Mouse (Mus musculus): Measurements from ENCODE around the gene Alg11. TPM values are rescaled to one million over a fixed set of nuclear protein-coding genes. Genes with fewer than 3 reads are reported as not detected.

Gene Alg11
- polyA plus RNA-seq, 1 experiment from 2014 or later = 32.3 TPM

DNA sequence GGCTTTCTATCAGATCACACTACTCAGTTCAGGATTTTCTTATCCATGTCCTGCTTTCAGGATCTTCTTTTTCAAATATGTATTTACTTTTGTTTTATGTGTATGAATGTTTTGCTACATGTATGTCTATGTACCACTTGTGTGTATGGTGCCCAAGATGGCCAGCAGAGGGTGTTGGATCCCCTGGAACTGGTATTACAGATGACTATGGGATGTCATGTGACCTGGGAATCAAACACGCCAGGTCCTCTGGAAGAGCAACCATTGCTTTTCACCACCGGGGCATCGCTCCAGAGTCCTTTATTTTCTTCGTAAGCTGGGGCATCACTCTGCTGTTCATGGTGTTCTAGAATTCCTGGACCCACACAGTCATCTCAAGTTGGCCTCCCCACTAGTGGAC, 28.7 kb downstream of the Alg11 start:
- Histone ChIP-seq H3K4me3 (no peak overlapping the region), H3K9me3 (replicated peaks) (no peaks in the 10 kb centered on the region), H3K36me3 (no peaks in the 10 kb centered on the region), H3K4me2 (replicated peaks) (no peak overlapping the region), H3K27ac (no peak overlapping the region), H3K9ac (no peak overlapping the region), H3K27me3 (no peaks in the 10 kb centered on the region), H3K4me1 (no peaks in the 10 kb centered on the region)
- no peak for ATAC-seq (ENCODE audit: low FRiP score)
- 97% methylated on average over 4 of the region's 4 CpGs for WGBS

- no peak overlapping the region for H3K4me2 ChIP-seq (replicated peaks)
- H3K9ac ChIP-seq = no peak overlapping the region
- H3K27ac ChIP-seq = no peak overlapping the region
- no peaks in the 10 kb centered on the region for H3K36me3 ChIP-seq
- H3K27me3 ChIP-seq = no peaks in the 10 kb centered on the region
- H3K4me1 ChIP-seq = no peaks in the 10 kb centered on the region
- H3K4me3 ChIP-seq = no peak overlapping the region
- no peak for ATAC-seq (ENCODE audit: low FRiP score)
- WGBS = 56% methylated on average over 8 of the region's 8 CpGs
- no peaks in the 10 kb centered on the region for H3K9me3 ChIP-seq (replicated peaks)
Observed at GRCm38 (mm10) chr8:22091568-22091967, 31.0 kb downstream of the Alg11 start.

GRCm38 (mm10) chr8:22107020-22107419, 46.5 kb downstream of the Alg11 start:
- H3K9ac ChIP-seq = no peak overlapping the region
- no peak for ATAC-seq (ENCODE audit: low FRiP score)
- no peak overlapping the region for H3K4me3 ChIP-seq
- no peaks in the 10 kb centered on the region for H3K27me3 ChIP-seq
- H3K4me2 ChIP-seq (replicated peaks) = no peak overlapping the region
- no peak overlapping the region for H3K27ac ChIP-seq
- no peaks in the 10 kb centered on the region for H3K36me3 ChIP-seq
- H3K9me3 ChIP-seq (replicated peaks) = no peaks in the 10 kb centered on the region
- no peaks in the 10 kb centered on the region for H3K4me1 ChIP-seq
- WGBS = 79% methylated on average over 4 of the region's 4 CpGs

Other genes starting within 250 kb of the Alg11 start
- not detected in 2 replicates for gene Defb50, start 237.2 kb upstream of the Alg11 start, polyA plus RNA-seq (2016; fragmentation: Nextera tagmentation; extraction: Ambion mirVana)
- gene Defb2, start 220.8 kb upstream of the Alg11 start, polyA plus RNA-seq (2016; fragmentation: Nextera tagmentation; extraction: Ambion mirVana) = not detected in 2 replicates
- 1.1 TPM in 1 of 2 replicates, not detected in the other for gene Defb10, start 201.8 kb upstream of the Alg11 start, polyA plus RNA-seq (2016; fragmentation: Nextera tagmentation; extraction: Ambion mirVana)
- 1.3 and 1.5 TPM in 2 replicates for gene Defb9, start 175.3 kb upstream of the Alg11 start, polyA plus RNA-seq (2016; fragmentation: Nextera tagmentation; extraction: Ambion mirVana)
- gene Defb11, start 154.3 kb upstream of the Alg11 start, polyA plus RNA-seq (2016; fragmentation: Nextera tagmentation; extraction: Ambion mirVana) = 14.2 and 14.9 TPM in 2 replicates
- not detected in 2 replicates for gene Defb15, start 128.0 kb upstream of the Alg11 start, polyA plus RNA-seq (2016; fragmentation: Nextera tagmentation; extraction: Ambion mirVana)
- not detected in 2 replicates for gene Defb35, start 122.4 kb upstream of the Alg11 start, polyA plus RNA-seq (2016; fragmentation: Nextera tagmentation; extraction: Ambion mirVana)
- gene Defb13, start 114.0 kb upstream of the Alg11 start, polyA plus RNA-seq (2016; fragmentation: Nextera tagmentation; extraction: Ambion mirVana) = not detected in 2 replicates
- gene Fam90a1a, start 102.0 kb upstream of the Alg11 start, polyA plus RNA-seq (2016; fragmentation: Nextera tagmentation; extraction: Ambion mirVana) = not detected in 2 replicates
- gene Ccdc70, start 90.9 kb upstream of the Alg11 start, polyA plus RNA-seq (2016; fragmentation: Nextera tagmentation; extraction: Ambion mirVana) = not detected in 2 replicates
- gene Atp7b, start 416 bp upstream of the Alg11 start, polyA plus RNA-seq (2016; fragmentation: Nextera tagmentation; extraction: Ambion mirVana) = 1.7 and 1.9 TPM in 2 replicates
- gene Nek5, start 64.3 kb downstream of the Alg11 start, polyA plus RNA-seq (2016; fragmentation: Nextera tagmentation; extraction: Ambion mirVana) = 0.52 and 1.2 TPM in 2 replicates
- 9.8 and 10.0 TPM in 2 replicates for gene Nek3, start 105.7 kb downstream of the Alg11 start, polyA plus RNA-seq (2016; fragmentation: Nextera tagmentation; extraction: Ambion mirVana)
- 37.0 and 39.8 TPM in 2 replicates for gene Ckap2, start 125.1 kb downstream of the Alg11 start, polyA plus RNA-seq (2016; fragmentation: Nextera tagmentation; extraction: Ambion mirVana)
- gene Vps36, start 132.1 kb downstream of the Alg11 start, polyA plus RNA-seq (2016; fragmentation: Nextera tagmentation; extraction: Ambion mirVana) = 39.4 and 39.9 TPM in 2 replicates
- gene Thsd1, start 166.6 kb downstream of the Alg11 start, polyA plus RNA-seq (2016; fragmentation: Nextera tagmentation; extraction: Ambion mirVana) = 9.2 and 12.1 TPM in 2 replicates
- not detected in 2 replicates for gene Tpte, start 222.7 kb downstream of the Alg11 start, polyA plus RNA-seq (2016; fragmentation: Nextera tagmentation; extraction: Ambion mirVana)